Mouse (Mus musculus) neural tube, embryonic 15.5 days (tissue): ENCODE measurements at regions not wholly inside any gene's neighbourhood (a gene's known extent, or its start where the extent isn't known, plus 50 kb on each side); places are given as distances from the start of the nearest gene placed in this dataset.

Source experiments
- ATAC-seq: fragments of 200-750 bp; cut with Nextera tagmentation; 2 replicates; pipeline ENCODE4 v1.8.0; 2017; ENCODE audit warnings: mild to moderate bottlenecking, moderate TSS enrichment, moderate library complexity; ENCODE audit not compliant: low FRiP score
- H3K27ac ChIP-seq: fragments of 300-500 bp; sonication (generic); replicated peaks from 2 replicates; pipeline ENCODE4 v1.5.1; 2015; ENCODE audit warnings: mild to moderate bottlenecking, inconsistent platforms
- H3K27me3 ChIP-seq: fragments of 300-500 bp; sonication (generic); replicated peaks from 2 replicates; pipeline ENCODE4 v1.6.1; 2015; ENCODE audit warnings: inconsistent platforms
- H3K36me3 ChIP-seq: fragments of 300-500 bp; sonication (generic); 2 replicates; pipeline ENCODE4 v1.6.1; 2015; ENCODE audit warnings: inconsistent platforms
- H3K4me1 ChIP-seq: fragments of 300-500 bp; sonication (generic); 2 replicates; pipeline ENCODE4 v1.6.1; 2015; ENCODE audit warnings: inconsistent platforms
- H3K4me2 ChIP-seq: fragments of 300-500 bp; sonication (generic); 2 replicates; pipeline ENCODE4 v1.6.1; 2015; ENCODE audit warnings: inconsistent platforms, mild to moderate bottlenecking, moderate library complexity
- H3K4me3 ChIP-seq: fragments of 300-500 bp; sonication (generic); replicated peaks from 2 replicates; pipeline ENCODE4 v1.5.1; 2015; ENCODE audit warnings: mild to moderate bottlenecking, inconsistent platforms
- H3K9ac ChIP-seq: fragments of 300-500 bp; sonication (generic); replicated peaks from 2 replicates; pipeline ENCODE4 v1.6.1; 2015; ENCODE audit warnings: mild to moderate bottlenecking, inconsistent platforms
- H3K9me3 ChIP-seq: fragments of 300-500 bp; sonication (generic); replicated peaks from 2 replicates; pipeline ENCODE4 v1.6.1; 2016; ENCODE audit warnings: inconsistent platforms
- WGBS: fragments of 180-500 bp; shearing (Covaris S2); methylation state at CpG from one replicate; pipeline ENCODE4 v1.1.7; 2015; ENCODE audit warnings: mixed read lengths; 5-methylcytosine and 5-hydroxymethylcytosine counted together

DNA sequence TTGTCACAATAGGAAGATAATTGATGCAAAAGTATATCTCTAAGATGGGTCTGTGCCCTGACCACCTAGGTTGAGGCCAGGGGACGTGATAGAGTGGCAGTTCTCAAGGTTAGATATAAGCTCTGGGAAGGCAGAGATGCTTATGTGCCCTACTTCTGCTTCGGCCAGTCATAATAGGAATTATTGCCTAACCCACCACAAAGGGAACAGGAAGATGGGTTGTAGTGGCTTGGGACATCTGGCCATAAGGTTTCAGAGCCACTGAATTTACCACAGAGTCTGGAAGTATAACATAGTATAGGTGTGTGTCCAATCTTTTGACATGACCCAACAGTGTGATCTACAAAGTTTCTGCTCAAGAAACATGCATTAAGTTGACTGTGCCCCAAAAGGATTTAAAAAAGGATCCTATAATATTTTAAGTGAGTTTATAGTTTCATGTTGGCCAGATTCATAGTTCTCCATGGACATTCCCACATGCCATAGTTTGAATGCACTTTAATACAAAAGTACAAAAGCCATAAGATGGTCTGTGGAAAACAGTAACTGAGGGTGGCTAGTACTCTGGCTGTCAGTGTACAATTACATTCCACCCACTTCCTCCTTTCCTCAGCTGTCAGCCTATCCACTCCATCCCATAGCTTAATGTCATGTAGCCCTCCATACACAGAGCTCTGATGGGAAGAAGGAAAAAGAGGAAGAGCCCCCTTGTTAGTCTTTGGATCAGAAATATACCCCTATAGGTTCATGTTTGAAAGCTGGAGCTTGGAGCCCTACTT lies 508.3 kb downstream of the Insc start:
- H3K4me3 ChIP-seq: no peak overlapping the region
- H3K36me3 ChIP-seq: no peaks in the 10 kb centered on the region
- H3K4me1 ChIP-seq: no peaks in the 10 kb centered on the region
- no peak overlapping the region for H3K9ac ChIP-seq
- no peak overlapping the region for H3K4me2 ChIP-seq
- 93% methylated on average over 2 of the region's 2 CpGs for WGBS
- no peak for ATAC-seq
- H3K27me3 ChIP-seq: no peaks in the 10 kb centered on the region
- no peak overlapping the region for H3K27ac ChIP-seq
- no peaks in the 10 kb centered on the region for H3K9me3 ChIP-seq

DNA sequence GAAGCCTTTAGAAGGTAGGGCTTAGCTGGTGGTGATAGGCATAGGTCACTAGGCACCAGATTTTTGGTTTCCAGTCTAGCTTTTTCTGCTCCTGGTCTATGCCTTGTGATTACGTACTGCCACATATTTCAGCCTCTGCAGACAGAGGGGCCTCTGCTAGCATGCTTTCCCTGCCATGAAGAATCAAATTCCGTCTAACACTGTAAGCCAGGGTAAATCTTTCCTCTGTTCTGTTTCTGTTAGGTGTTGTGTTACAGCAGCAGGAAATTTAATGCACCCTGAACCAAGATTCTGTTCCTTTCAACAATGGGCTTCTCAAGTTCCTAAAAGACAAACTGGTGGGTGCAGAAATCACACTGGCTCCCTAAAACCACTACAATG lies 508.9 kb downstream of the Insc start:
- Histone ChIP-seq H3K4me1 (no peaks in the 10 kb centered on the region), H3K9me3 (no peaks in the 10 kb centered on the region), H3K4me3 (no peak overlapping the region), H3K27me3 (no peaks in the 10 kb centered on the region), H3K27ac (no peak overlapping the region), H3K4me2 (no peak overlapping the region), H3K9ac (no peak overlapping the region), H3K36me3 (no peaks in the 10 kb centered on the region)
- 76% methylated on average over 2 of the region's 2 CpGs for WGBS
- no peak for ATAC-seq

- no peak overlapping the region for H3K27ac ChIP-seq
- no peak overlapping the region for H3K4me3 ChIP-seq
- no peaks in the 10 kb centered on the region for H3K36me3 ChIP-seq
- no peaks in the 10 kb centered on the region for H3K4me1 ChIP-seq
- no peak overlapping the region for H3K9ac ChIP-seq
- 0 out of 2 replicates have a peak, but pooled peaks cover 3% of the 10 kb centered on the region for H3K27me3 ChIP-seq
- ATAC-seq: no peak
- 31% methylated on average over 3 of the region's 3 CpGs for WGBS
- H3K4me2 ChIP-seq: no peak overlapping the region
- no peaks in the 10 kb centered on the region for H3K9me3 ChIP-seq
Measured at GRCm38 (mm10) chr7:115258626-115259025, 515.1 kb downstream of the Insc start.

DNA sequence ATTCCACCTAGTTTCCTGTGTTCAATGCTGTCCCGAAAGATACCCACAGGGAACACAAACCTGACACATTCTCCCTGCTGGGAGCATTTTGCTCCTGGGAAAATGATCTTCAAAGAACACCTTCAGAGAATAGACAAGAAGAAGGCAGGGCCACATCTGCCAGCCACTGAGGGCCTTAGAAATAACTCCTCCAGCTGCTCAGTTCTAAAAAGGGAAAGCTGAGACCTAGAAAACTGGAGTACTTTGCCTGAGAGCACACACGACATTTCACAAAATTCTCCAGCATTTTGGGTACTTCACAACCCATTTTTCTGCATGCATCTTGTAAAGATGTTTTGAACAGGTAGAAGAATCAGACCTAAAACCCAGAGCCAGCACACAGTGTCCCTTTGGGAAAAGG lies 519.6 kb downstream of the Insc start:
- Histone ChIP-seq H3K4me1 (no peaks in the 10 kb centered on the region), H3K36me3 (no peaks in the 10 kb centered on the region), H3K27ac (no peak overlapping the region), H3K9ac (no peak overlapping the region), H3K27me3 (no peaks in the 10 kb centered on the region), H3K4me3 (no peak overlapping the region), H3K4me2 (no peak overlapping the region), H3K9me3 (no peaks in the 10 kb centered on the region)
- ATAC-seq: no peak
- 85% methylated on average over 2 of the region's 2 CpGs for WGBS

DNA sequence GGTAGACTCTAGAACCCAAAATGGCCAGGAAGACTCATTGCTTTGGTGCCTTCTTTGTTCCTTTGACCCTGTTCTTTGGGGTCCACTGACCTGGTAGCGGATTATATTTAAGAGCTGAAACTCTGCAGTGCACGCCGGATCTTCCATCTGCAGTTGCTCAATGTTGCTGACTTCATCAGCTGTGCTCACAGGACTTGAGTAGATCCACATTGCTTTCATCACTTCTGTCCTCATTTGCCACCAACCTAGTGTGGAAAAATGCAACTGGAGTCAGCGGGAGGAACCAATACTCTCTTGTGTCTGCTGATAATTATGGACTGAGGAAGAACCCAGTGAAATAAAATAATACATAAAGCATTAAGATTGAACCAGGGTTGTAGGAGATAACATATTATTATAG lies 522.6 kb downstream of the Insc start:
- no peak overlapping the region for H3K27ac ChIP-seq

DNA sequence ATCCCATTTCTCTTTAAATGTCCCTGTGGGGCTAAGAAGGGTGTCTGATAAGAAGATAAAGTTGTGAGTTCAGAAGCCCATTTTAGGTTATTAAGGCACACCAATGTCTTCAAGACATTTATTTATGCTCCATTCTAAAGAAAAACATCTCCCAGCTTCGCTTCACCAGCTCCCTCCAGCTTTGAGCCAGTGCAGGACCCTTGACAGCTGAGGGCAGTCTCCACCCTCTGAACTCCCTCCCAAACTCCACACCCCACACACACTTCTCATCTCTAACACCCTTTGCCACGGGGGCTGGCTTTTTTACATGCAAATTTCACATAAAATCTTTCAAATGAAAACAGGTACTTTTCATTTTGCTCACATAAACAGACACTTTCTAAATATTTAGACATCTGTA lies 527.3 kb downstream of the Insc start:
- ATAC-seq: no peak
- H3K4me1 ChIP-seq: 0 out of 2 replicates have a peak, but pooled peaks cover 7% of the 10 kb centered on the region
- 31% methylated on average over 2 of the region's 2 CpGs for WGBS
- H3K36me3 ChIP-seq: no peaks in the 10 kb centered on the region
- H3K27ac ChIP-seq: no peak overlapping the region
- no peak overlapping the region for H3K4me3 ChIP-seq
- no peaks in the 10 kb centered on the region for H3K9me3 ChIP-seq
- H3K4me2 ChIP-seq: no peak overlapping the region
- no peaks in the 10 kb centered on the region for H3K27me3 ChIP-seq
- no peak overlapping the region for H3K9ac ChIP-seq

More for the DNA sequence above, 522.6 kb downstream of the Insc start:
- Histone ChIP-seq H3K4me3 (no peak overlapping the region), H3K9me3 (no peaks in the 10 kb centered on the region), H3K4me2 (no peak overlapping the region), H3K4me1 (0 out of 2 replicates have a peak, but pooled peaks cover 2% of the 10 kb centered on the region), H3K27me3 (no peaks in the 10 kb centered on the region), H3K9ac (no peak overlapping the region), H3K36me3 (no peaks in the 10 kb centered on the region)
- ATAC-seq: no peak
- WGBS: 94% methylated on average over 4 of the region's 4 CpGs

DNA sequence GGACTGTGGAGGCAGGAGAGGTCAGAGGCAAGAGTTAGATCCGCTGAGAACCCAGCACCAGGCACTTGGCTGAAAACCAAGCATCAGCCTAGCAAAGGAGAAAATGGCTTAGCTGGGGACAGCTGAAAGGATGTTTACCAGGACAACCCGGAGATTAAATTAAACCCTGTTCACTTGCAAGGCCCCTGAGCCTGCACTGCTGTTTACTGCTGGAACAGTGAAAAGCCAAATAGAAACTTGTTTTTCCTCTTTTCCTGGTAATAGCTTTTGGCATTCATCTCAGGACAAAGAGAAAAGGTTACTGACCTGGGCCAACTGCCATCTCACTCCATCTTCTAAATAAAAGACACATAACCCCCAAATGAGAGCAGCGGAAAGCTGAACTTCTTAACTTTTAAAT lies 531.3 kb downstream of the Insc start:
- no peak overlapping the region for H3K4me2 ChIP-seq
- no peaks in the 10 kb centered on the region for H3K36me3 ChIP-seq
- H3K9ac ChIP-seq: no peak overlapping the region
- ATAC-seq: no peak
- 0 out of 2 replicates have a peak overlapping the region, but pooled peaks have one; percentile 6 for H3K27ac ChIP-seq
- 0 out of 2 replicates have a peak, but pooled peaks cover 7% of the 10 kb centered on the region for H3K4me1 ChIP-seq
- no peak overlapping the region for H3K4me3 ChIP-seq
- no peaks in the 10 kb centered on the region for H3K9me3 ChIP-seq
- WGBS: 46% methylated on average over 3 of the region's 3 CpGs
- H3K27me3 ChIP-seq: no peaks in the 10 kb centered on the region

GRCm38 (mm10) chr7:115290801-115291417 lies 547.4 kb downstream of the Insc start:
- peaks cover 17% of the 10 kb centered on the region for H3K4me1 ChIP-seq
- no peak overlapping the region for H3K4me3 ChIP-seq
- H3K9me3 ChIP-seq: no peaks in the 10 kb centered on the region
- no peaks in the 10 kb centered on the region for H3K27me3 ChIP-seq
- H3K36me3 ChIP-seq: no peaks in the 10 kb centered on the region
- H3K27ac ChIP-seq: no peak overlapping the region
- ATAC-seq: no peak
- no peak overlapping the region for H3K9ac ChIP-seq
- H3K4me2 ChIP-seq: no peak overlapping the region
- 18% methylated on average over 7 of the region's 7 CpGs for WGBS

- no peaks in the 10 kb centered on the region for H3K9me3 ChIP-seq
- no peak for ATAC-seq
- 46% methylated on average over 10 of the region's 10 CpGs for WGBS
- no peak overlapping the region for H3K27ac ChIP-seq
- H3K4me1 ChIP-seq: peaks cover 17% of the 10 kb centered on the region
- H3K27me3 ChIP-seq: no peaks in the 10 kb centered on the region
- H3K9ac ChIP-seq: no peak overlapping the region
- H3K4me2 ChIP-seq: no peak overlapping the region
- no peak overlapping the region for H3K4me3 ChIP-seq
- no peaks in the 10 kb centered on the region for H3K36me3 ChIP-seq
Measured at GRCm38 (mm10) chr7:115294655-115295230, 551.2 kb downstream of the Insc start.

DNA sequence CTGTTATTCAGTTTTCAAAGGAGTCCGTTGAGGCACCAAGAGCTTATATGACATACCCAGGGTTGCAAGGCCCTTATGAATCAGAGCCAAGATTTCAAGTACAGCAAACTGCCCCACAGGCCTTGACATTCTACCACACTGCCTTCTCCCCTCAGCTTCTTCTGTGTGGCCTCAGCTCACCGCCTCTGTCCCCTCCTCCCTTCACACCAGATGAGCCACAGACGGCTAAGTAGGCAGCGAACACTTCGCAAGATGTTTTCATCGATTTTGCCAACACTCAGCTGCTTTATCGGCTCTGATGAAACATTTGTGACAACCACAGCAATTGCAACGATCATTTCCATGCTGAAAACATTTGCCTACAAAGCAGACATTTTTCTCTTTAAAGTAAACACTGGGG lies 556.7 kb downstream of the Insc start:
- 92% methylated on average over 8 of the region's 8 CpGs for WGBS
- Histone ChIP-seq H3K27me3 (0 out of 2 replicates have a peak, but pooled peaks cover 3% of the 10 kb centered on the region), H3K4me3 (no peak overlapping the region), H3K9me3 (no peaks in the 10 kb centered on the region), H3K9ac (no peak overlapping the region), H3K4me1 (peaks cover 9% of the 10 kb centered on the region; the same call in 1 of the 2 replicates), H3K27ac (no peak overlapping the region), H3K36me3 (no peaks in the 10 kb centered on the region), H3K4me2 (no peak overlapping the region)
- ATAC-seq: no peak

GRCm38 (mm10) chr7:115308377-115308776 lies 564.9 kb downstream of the Insc start:
- H3K27me3 ChIP-seq: 0 out of 2 replicates have a peak, but pooled peaks cover 3% of the 10 kb centered on the region
- 0 out of 2 replicates have a peak, but pooled peaks cover 8% of the 10 kb centered on the region for H3K4me1 ChIP-seq
- H3K4me3 ChIP-seq: no peak overlapping the region
- no peaks in the 10 kb centered on the region for H3K36me3 ChIP-seq
- no peak overlapping the region for H3K4me2 ChIP-seq
- no peak for ATAC-seq
- WGBS: 93% methylated on average over 4 of the region's 4 CpGs
- H3K9ac ChIP-seq: no peak overlapping the region
- no peak overlapping the region for H3K27ac ChIP-seq
- no peaks in the 10 kb centered on the region for H3K9me3 ChIP-seq
